Mouse (Mus musculus): ENCODE measurements around the gene Net1.
"Not testable (repeated sequence)": the region's sequence is repeated elsewhere in the genome, so short reads cannot be mapped to it uniquely, and the experiment has no call there.

Net1 gene

DNA sequence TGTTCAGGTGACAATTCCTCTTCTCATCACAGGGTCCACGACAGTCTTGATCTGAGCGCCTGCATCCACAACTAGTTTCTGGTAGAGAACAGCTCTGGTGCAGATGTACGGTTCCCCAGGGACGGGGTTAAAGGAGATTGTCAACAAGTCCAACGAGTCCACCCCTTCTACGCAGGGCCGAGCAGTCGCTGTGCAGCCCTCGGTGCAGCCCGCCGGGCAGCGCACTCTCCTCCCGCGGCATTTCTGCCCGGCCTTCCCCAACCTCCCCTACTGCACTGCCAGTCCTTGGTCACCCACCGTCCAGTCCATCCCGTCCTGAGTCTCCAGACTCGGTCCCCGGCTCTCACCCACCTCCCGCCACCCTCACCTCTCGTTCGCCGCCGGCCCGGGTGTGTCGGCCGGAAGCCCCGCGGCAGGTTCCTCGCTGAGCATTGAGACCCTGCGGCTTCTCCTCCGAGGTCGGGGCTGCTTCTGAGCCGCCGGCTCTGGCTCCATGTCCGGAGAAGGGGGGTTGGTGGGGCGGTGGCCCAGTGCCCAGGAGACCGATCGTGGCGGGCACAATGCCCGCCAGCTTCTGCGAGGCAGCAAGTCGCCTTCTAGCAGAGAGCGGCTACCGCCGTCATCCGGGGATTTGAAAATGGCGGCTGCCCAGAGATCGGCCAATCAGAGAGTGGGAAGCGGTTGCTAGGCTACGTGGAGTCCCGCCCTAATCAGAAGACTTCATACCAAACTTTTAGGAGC lies at the start of gene Net1, which contains the start of gene Tubal3:
Net1 (minus strand) TSS at position 650 of the 741 bp plus-strand sequence.
Tubal3 (plus strand) TSS at position 704 of the 741 bp plus-strand sequence.
- peak; percentile 90 for DNase-seq

DNA sequence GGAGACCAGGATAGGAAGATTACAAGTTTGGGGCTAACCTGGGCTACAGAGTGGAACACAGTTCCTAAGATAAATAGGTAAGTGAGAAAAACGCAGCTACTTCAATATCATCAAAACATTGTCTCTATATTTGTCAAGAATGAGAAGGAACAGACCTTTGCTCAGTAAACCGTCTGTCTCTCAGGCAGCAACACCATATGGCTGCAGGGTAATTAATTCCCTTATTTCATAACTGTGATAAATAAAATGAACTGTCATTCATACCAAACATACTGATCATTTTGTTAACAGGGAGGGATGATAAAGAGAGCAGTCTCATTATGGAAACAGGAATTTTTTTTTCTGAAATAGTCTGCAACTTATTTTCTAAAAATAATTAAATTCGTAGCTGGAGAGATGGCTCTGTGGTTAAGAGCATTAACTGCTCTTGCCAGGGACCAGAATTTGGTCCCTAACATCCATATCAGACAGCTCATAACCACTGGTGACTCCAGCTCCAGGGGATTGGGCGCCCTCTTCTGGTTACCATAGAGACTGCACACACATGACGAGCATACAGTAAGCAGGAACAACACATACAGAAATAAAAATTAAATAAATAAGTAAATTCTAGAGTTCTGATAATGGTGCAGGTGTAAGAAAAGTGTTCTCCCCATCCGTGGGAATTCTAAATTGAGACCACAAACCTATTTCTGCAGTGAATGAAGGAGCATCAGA lies 33.3 kb upstream of the Net1 start:
- DNase-seq: no peak

DNA sequence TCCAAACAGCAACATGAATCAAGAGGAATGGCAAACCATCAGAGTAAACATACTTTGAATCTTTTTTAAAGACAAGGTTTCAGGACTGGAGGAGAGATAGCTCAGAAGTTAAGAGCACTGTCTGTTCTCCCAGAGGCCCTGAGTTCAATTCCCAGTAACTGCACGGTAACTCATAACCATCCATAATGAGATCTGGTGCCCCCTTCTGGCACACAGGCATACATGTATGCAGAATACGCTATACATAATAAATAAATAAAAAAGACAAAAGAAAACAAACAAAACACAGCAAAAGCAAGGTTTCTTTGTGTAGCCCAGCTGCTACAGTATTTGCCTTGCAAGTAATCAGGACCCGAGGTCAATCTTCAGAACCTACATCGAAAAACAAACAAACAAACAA lies 31.5 kb upstream of the Net1 start:
- DNase-seq: no peak

DNA sequence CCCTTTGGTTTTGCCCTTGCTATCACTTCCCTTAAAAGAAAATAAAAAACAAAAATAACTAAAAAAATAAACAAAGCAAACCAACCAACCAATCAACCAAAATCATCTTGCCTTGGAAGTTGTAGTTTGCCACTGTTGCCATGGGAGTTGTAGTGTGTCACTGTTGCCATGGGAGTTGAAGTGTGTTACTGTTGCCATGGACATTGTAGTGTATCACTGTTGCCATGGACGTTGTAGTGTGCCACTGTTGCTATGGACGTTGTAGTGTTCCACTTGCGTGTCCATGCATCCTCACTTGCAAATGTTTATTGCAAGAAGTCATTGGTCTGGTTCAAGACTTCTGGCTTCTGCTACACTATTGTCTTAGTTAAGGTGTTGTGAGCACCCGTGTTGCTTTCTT lies 29.2 kb upstream of the Net1 start:
- DNase-seq: no peak

DNA sequence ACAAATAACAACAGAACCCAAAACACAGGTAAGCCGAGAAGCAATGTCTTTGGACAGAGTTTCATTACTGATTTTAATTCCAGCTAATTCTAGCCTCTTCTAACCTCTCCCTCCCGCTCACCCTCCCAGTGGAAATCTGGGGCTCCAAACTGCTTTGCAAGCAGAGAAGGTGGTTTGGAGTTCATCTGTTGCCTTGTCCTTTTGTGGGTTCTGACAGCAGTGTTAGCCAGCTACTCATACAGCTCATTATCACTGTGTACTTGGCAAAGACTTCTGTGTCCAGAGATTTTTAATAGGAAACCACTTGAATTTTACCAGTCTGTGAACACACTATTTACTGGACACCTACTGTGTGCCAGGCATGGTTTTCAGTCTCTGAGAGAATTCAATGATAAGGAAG lies 27.2 kb upstream of the Net1 start, which contains the start of gene Ucn3:
Ucn3 (minus strand) TSS at position 101 of the 400 bp plus-strand sequence.
- no peak for DNase-seq

DNA sequence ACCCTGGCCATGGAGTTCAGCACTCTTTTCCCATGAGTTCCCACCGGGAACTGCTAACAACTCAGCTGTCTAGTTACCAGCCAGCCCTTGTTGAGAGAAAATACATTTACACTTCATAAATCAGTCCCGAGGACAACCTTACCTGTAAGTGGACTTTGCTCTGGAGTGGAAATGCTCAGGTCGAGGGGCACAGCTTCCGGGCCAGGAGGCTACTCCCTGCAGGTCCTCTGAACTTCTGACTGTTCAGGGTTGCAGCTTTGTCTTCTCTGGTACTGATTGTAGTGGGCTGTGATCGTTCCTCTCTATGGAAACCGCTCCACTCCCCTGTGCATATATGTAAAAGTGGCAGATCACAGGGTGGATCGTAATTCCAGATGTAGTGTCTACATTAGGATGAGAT lies 26.7 kb upstream of the Net1 start:
- DNase-seq: no peak

DNA sequence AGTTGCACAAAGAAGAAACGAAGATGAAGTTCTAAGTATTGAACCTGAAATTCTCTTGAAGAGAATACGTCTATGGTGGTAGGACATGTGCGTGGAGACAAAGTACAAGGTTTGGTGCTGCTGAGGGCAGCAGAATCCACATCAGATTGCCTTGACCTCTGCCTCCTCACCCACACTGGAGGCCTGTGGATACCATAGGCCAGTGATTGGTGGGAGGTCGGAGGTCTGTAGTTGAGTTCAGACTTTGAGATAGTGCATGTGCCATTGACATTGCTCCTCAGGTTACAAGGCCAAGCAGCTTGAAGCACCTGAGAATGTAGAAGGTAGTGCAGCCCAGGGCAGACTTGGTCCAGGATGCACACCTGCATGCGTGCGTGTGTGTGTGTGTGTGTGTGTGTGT lies 8.0 kb upstream of the Net1 start:
- no peak for DNase-seq

DNA sequence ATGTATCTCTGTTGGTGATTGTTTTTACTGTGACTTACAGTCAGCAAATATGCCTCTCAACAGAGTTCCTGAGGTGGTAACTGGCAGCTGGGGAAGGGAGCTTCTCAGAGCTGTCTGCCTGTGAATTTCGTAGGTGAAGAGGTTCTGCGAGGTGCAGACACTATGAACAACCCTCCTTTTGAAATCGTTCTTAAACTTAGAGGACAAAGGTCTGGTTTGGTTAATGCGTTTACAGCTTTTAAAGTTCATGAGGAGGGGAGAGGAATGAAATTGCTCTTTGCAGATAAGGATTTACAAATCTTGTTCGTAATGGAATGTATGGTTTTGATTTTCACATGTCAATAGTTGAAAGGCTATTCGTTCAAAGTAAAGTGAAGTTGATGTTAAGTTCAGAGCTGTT lies 7.6 kb upstream of the Net1 start:
- no peak for DNase-seq

DNA sequence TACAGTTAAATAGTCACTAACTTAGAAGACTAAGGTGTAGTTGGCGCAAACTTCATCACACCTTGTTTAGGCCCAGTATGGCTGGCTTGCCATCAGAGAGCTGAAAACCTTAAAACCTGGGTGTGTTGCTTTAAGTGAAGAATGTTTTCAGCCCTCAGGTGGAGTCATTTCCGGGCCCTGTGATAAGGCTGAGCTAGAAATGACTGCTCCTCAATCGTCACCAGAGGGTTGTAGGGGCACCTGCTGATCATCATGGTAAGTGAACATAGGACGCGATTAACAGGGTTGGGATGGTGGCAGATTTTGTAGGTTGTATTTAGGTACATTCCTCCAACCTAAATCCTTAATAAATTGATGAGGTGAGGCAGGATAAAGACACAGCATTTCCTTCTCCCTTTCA lies 6.5 kb upstream of the Net1 start:
- DNase-seq: no peak

DNA sequence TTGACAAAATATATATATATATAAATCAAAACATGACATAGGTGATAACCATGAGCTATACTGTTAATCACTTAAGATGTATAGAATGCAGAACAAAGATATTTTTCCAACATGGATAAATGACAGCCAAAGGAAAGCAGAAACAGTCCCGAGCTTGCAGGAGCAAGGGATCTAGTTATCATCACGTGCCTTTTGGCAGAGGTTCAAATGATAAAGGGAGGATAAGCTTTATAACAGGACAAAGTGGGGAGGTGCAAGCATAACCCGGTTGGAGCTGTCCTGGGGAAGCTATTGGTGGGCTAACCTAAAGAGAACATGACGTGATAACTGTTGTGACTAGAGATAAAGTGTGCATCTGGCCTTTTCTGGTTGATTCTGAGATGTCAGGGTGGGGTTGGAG lies 4.5 kb downstream of the Net1 start:
- no peak for DNase-seq

DNA sequence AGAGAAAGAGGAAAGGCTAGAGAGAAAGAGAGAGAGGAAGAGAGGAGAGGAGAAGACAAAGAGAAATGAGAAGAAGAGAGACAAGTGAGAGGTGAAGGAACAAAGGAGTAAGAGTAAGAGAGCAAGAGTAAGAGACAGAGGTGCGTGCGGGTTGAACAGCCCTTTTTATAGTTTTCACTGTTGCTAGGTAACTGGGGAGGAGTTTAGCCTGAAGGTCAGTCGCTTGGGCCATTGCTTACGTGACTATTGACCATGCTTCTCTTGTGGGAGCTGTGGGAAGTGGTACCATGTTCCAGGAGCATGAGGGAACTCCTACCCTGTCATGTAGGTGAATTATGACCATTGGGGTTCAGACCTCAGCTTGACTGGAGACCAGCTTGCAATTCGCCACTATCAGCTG lies 7.7 kb downstream of the Net1 start:
- DNase-seq: no peak

DNA sequence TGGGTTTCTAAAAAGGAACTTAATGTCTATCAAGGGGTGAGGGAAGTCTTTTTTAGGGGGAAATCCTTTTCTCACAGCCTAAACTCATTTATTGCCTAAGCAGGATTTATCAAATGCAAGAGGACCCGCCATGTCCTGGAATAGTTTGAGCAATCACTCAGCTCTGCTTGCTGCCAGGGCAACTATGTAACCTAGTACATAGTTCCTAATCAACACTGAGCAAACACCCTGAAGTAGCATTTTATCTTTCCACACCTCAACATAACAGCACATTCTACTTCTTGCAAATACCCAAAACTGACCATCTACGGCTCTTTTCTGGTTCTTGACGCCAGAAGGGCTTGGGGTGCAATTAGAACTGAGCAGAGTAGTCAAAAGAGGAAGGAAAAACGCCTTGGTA lies 9.8 kb downstream of the Net1 start:
- no peak for DNase-seq

DNA sequence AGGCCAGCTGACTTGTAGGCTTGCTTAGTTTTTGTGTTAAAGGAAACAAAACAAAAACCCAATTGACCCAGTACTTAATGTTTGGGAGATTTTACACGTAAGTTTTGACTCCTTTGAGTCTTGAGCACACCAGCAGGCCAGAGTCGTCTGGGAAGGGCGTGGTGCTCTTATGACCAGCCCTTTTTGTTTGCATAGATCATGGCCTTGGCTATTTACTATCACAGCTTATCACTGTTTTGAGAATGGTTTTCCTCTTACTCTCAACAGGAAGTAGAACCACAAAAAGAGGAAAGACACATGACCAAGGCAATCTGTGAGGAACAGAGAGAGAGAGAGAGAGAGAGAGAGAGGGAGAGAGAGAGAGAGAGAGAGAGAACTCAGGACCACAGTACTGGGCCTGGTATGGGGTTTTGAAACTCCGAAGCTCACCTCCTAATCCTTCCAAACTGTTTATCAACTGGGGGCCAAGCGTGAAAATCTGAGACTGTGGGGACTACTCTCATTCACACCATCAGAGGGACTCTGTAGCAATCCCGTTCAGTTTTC lies 10.8 kb downstream of the Net1 start:
- DNase-seq: no peak

DNA sequence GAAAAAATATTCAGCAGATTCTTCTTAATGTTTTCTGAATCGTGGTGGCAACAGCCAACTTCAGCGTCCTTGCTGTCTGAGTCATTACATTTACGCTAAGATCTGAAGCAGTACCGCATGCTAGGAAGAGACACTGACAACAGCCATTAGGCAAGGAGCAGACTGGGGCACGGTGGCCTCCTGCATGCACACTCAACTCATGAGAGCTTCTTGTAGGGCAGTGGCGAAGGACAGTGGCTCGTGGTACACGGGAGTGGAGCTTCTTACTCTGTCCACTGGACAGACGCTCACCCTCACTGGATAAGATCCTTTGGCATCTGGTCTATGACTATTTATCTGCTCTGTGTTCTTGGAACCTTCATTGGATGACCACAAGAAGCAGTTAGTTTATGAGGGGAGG lies 18.7 kb downstream of the Net1 start:
- DNase-seq: no peak

DNA sequence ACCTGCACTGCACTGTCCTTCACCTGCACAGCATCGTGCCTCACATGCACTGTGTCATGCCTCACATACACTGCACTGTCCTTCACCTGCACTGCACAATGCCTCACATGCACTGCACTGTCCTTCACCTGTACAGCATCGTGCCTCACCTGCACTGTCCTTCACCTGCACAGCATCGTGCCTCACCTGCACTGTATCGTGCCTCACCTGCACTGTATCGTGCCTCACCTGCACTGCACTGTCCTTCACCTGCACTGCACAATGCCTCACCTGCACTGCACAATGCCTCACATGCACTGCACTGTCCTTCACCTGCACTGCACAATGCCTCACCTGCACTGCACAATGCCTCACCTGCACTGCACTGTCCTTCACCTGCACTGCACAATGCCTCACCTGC lies 19.8 kb downstream of the Net1 start:
- DNase-seq: not testable (repeated sequence)

DNA sequence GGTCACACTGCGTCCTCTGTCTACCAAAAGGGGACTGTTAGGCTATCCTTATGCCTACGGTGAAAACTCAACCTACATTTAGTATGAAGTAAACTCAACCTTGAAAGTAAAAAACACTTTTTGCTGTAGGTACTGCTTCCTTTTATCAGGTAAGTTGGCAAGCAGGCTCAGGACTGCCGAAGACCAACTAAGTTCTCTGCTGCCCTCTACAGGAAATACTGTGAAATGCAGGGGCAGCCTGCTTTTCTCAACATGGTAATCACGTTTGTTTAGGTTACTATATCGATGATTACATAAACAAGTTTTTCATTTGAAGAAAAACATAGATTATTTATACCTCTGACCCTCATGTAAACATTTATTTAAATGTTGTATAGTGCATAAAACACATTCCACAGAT lies 21.1 kb downstream of the Net1 start:
- peak; percentile 79 for DNase-seq

DNA sequence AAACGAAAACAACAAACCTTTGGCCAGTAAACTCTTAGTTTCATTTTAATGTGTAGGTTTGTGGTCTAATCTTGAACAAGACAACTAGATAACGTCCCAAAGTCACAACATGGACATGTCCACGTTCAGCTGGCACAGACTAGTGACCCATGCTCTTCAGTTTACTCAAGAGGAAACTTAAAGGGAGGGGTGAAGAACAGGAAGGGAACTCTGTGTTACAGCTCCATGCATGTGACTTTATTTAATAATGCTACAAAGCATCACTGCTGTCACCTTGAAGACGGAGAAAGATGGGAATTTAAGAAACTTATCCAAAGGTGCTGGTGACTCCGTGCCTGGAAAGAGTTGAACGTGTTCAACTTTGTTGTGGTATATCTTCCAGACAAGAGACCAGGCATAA lies 22.0 kb downstream of the Net1 start:
- DNase-seq: no peak

DNA sequence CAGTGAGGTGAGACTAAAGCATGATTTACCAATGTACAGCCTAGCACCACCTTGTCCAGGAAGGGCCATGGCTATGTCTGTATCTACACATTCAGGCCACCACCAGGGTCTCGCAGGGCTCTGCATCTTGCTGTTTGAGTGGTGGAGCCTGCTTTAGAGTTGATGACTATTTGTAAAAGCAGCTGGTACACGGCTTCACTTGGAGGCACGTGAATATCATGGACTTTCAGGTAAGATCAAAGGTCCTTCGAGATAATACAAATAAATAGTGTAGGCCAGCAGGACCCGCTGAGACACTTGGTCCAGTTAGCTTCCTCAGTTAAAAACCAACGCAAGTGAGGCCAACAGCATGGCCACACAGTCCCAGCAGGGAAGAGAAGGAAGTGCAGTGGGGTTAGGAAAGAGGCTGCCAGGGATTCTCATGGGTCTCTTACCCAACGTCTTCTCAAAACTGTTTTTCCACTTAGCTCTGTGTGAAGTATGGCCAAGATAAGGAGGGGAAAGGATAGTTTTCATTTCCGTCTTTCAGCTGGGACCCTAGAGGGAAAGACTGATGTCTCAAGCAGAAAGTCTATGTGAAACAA lies 22.5 kb downstream of the Net1 start:
- DNase-seq: no peak

DNA sequence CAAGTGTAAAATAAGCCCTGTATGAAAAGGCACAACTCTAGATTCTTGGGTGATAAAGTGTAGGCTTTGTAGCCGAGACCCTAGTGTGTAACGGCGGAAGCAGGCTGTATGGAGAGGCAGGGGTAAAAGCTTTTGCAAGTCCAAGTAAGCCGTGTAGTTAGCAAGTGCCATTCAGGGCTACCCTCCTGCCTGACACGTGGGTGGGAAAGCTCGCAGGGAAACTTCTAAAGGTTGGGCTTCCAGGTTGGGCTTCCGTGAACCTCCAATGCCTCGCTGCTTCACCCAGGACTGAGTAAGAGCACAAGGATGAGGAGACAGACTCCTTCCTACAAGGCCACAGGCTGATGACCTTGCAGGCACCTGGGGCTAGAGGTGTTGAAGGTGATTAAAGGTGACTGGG lies 23.5 kb downstream of the Net1 start:
- no peak for DNase-seq

DNA sequence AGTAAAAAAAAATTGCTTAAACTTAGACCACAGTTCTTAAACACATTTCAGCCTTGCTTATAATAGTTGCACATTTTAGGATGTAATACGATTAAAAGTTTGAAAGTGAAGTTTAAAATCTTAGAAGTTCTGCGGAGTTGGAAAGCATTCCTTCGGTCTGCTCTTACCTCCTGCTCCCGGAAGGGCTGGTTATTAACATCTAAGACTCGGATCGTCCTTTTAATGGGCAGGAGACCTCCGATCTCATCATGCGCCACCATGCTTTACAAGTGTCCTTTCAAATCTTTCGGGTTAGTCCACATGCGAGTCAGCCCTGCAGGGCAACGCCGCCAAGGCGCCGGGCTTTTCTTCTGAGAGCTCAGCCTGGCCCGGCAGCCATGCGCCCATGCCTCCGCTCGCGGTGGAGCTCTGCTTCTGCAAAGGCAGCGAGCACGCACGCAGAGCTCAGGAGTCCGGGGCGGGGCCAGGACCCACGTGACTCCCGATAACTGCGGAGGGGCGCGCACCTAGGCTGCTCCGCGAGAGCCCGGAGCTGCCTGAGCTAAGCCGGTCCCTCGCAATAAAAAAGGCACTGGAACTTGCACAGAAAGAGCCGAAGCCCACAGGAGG lies 24.8 kb downstream of the Net1 start:
- peak; percentile 96 for DNase-seq

DNA sequence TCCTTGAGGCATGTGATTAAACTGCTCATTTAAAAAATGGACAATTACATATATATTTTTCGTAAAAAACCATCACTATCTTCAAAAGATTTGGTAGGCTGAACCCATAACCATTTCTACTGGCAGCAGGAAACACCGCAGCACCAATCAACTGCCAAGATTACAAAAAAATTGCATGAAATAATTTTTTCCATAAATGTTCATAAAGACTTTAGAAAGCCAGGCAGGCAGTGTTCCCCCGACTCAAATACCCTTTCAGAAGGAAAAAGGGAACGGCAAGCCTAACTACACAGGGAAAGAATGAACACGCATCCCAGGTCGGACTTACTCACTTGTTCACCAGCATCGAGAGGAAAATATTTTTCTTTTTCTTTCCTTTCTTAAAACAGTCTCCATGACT lies 25.4 kb downstream of the Net1 start:
- peak; percentile 12 for DNase-seq

DNA sequence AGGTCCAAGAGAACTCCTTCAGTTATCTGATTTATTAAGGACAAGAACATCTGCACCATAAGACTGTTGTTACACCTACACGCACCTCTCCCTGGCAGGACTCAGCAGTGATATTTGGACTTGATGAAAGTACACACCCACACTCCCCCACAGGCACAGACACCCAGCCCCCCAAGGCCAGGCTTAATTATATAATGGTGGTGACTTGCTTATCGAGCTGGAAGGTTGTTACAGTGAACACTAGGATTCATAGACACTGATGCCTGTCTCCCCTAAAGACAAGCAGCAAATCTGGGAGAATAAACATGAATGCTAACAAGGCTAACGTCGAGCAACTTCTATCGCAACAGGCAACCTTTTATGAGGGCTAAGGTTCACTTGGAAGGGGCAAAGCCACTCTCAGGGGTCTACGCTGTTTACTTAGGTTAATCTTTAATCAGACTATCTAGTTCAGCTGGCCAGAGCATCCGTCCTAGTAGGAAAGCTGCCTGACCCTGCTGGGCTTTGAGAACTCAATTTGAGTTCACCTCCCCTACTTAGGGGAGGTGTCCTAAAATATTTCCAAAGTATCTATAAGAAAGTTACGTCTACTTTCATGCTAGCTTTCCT lies 26.4 kb downstream of the Net1 start:
- DNase-seq: no peak

DNA sequence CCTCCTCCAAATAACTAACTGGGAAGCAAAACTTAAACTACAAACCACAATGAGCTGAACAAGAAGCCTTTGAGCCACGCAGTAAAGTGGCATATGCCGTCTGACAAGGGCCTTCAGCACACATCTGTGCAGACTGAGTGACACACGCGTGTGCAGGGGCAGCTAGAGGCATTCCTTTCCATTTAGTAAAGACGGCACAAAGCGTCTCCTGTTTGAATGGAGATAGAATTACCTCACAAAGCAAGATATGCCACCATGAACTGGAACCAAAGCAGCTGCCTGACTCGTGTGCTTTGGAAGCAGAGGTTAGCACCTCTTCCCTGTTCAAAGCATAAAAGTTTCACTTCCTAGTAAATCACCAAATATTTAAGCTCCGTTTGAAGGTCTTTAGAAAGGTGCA lies 28.0 kb downstream of the Net1 start:
- DNase-seq: no peak

All from thymus, postnatal 14 days (tissue).